Mouse (Mus musculus): ENCODE results near the gene Dnajc15. TPM values are rescaled to one million over a fixed set of nuclear protein-coding genes. Genes with fewer than 3 reads are reported as not detected.

Dnajc15 gene
- total and polyA plus RNA-seq, 2 experiments, result 5.3 to 10.1 TPM

- WGBS, result 89% methylated on average over 6 of the region's 6 CpGs
- Histone ChIP-seq H3K27me3 (ENCODE audit: control insufficient read depth, insufficient read depth, low read length) (no peaks in the 10 kb centered on the region), H3K4me3 (ENCODE audit: insufficient read depth, low read depth, low read length) (no peak overlapping the region), H3K27ac (replicated peaks; ENCODE audit: insufficient read depth, low read depth, low read length) (no peak overlapping the region), H3K4me1 (ENCODE audit: control insufficient read depth, insufficient read depth, low read length) (peaks cover 1% of the 10 kb centered on the region; the same call in 1 of the 2 replicates), H3K79me2 (ENCODE audit: control insufficient read depth, insufficient read depth, low read length) (no peaks in the 10 kb centered on the region), H3K9ac (ENCODE audit: low read depth, low read length) (no peak overlapping the region), H3K36me3 (ENCODE audit: control insufficient read depth, insufficient read depth, low read length) (peaks cover 21% of the 10 kb centered on the region; the same call in 1 of the 2 replicates)
- TF ChIP-seq POLR2A (IDR thresholded peaks at IDR 0.05; ENCODE audit: extremely low read depth, insufficient read depth, low read length) (no peak), CTCF (IDR thresholded peaks at IDR 0.05; ENCODE audit: low read depth, low read length) (no peak)
- DNase-seq (ENCODE audit: extremely low read depth, low read depth, low spot score), result no peak
Measured at GRCm38 (mm10) chr14:77825121-77825520, 49.8 kb downstream of the Dnajc15 start.

GRCm38 (mm10) chr14:77819841-77820240 is 55.1 kb downstream of the Dnajc15 start:
- Histone ChIP-seq H3K9ac (ENCODE audit: low read depth, low read length) (no peak overlapping the region), H3K4me1 (ENCODE audit: control insufficient read depth, insufficient read depth, low read length) (no peaks in the 10 kb centered on the region), H3K27ac (replicated peaks; ENCODE audit: insufficient read depth, low read depth, low read length) (no peak overlapping the region), H3K79me2 (ENCODE audit: control insufficient read depth, insufficient read depth, low read length) (no peaks in the 10 kb centered on the region), H3K4me3 (ENCODE audit: insufficient read depth, low read depth, low read length) (no peak overlapping the region), H3K36me3 (ENCODE audit: control insufficient read depth, insufficient read depth, low read length) (peaks cover 18% of the 10 kb centered on the region; the same call in 1 of the 2 replicates), H3K27me3 (ENCODE audit: control insufficient read depth, insufficient read depth, low read length) (no peaks in the 10 kb centered on the region)
- DNase-seq (ENCODE audit: extremely low read depth, low read depth, low spot score), result no peak
- WGBS, result 92% methylated on average over 3 of the region's 3 CpGs
- TF ChIP-seq CTCF (IDR thresholded peaks at IDR 0.05; ENCODE audit: low read depth, low read length) (no peak), POLR2A (IDR thresholded peaks at IDR 0.05; ENCODE audit: extremely low read depth, insufficient read depth, low read length) (no peak)

GRCm38 (mm10) chr14:77817561-77817960 is 57.4 kb downstream of the Dnajc15 start:
- 88% methylated on average over 6 of the region's 6 CpGs for WGBS
- Histone ChIP-seq H3K9ac (ENCODE audit: low read depth, low read length) (no peak overlapping the region), H3K36me3 (ENCODE audit: control insufficient read depth, insufficient read depth, low read length) (peaks cover 8% of the 10 kb centered on the region; the same call in 1 of the 2 replicates), H3K4me3 (ENCODE audit: insufficient read depth, low read depth, low read length) (no peak overlapping the region), H3K27me3 (ENCODE audit: control insufficient read depth, insufficient read depth, low read length) (no peaks in the 10 kb centered on the region), H3K27ac (replicated peaks; ENCODE audit: insufficient read depth, low read depth, low read length) (no peak overlapping the region), H3K79me2 (ENCODE audit: control insufficient read depth, insufficient read depth, low read length) (no peaks in the 10 kb centered on the region), H3K4me1 (ENCODE audit: control insufficient read depth, insufficient read depth, low read length) (no peaks in the 10 kb centered on the region)
- TF ChIP-seq CTCF (IDR thresholded peaks at IDR 0.05; ENCODE audit: low read depth, low read length), result no peak
- DNase-seq (ENCODE audit: extremely low read depth, low read depth, low spot score), result no peak

DNA sequence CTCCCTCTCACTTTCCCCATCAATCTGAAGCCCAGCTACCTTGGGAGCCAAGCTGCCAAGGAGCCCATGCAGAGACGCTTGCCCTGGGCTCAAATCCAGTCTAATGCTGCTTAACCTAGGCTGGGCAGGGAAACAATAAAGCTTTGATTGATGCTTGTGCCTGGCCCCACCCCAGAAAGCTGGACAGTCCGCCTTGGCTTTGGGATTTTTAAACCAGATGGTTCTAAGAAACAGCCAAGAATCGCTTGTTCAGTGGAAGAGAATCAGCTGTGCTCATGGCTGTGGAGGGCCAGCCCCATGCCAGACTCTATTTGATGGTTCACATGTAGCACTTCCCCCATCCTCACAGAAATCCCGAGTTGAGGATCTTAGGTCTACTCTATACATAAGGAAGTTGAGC is 60.0 kb downstream of the Dnajc15 start:
- no peaks in the 10 kb centered on the region for H3K79me2 ChIP-seq (ENCODE audit: control insufficient read depth, insufficient read depth, low read length)
- H3K9ac ChIP-seq (ENCODE audit: low read depth, low read length), result no peak overlapping the region
- H3K4me1 ChIP-seq (ENCODE audit: control insufficient read depth, insufficient read depth, low read length), result no peaks in the 10 kb centered on the region
- no peak for DNase-seq (ENCODE audit: extremely low read depth, low read depth, low spot score)
- no peaks in the 10 kb centered on the region for H3K36me3 ChIP-seq (ENCODE audit: control insufficient read depth, insufficient read depth, low read length)
- TF ChIP-seq POLR2A (IDR thresholded peaks at IDR 0.05; ENCODE audit: extremely low read depth, insufficient read depth, low read length) (no peak), CTCF (IDR thresholded peaks at IDR 0.05; ENCODE audit: low read depth, low read length) (no peak)
- H3K27me3 ChIP-seq (ENCODE audit: control insufficient read depth, insufficient read depth, low read length), result no peaks in the 10 kb centered on the region
- H3K27ac ChIP-seq (replicated peaks; ENCODE audit: insufficient read depth, low read depth, low read length), result no peak overlapping the region
- 86% methylated on average over 4 of the region's 4 CpGs for WGBS
- H3K4me3 ChIP-seq (ENCODE audit: insufficient read depth, low read depth, low read length), result no peak overlapping the region

DNA sequence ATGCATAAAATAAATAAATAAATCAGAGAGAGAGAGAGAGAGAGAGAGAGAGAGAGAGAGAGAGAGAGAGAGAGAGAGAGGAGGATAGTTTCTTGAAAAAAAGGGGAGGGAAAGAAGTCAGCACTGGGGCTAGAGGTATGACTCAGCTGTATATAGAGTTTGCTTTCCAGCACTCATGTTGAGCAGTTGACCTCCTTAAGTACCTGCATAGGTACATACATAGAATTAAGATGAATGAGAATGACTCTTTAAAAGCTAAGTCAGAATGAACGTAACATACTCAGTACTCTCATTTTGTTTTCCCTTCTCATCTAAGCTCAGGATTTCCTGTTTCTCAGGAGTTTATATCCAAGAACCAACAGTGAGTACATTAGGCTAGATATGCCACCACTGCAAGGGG is 62.0 kb downstream of the Dnajc15 start:
- no peak for DNase-seq (ENCODE audit: extremely low read depth, low read depth, low spot score)
- Histone ChIP-seq H3K4me3 (ENCODE audit: insufficient read depth, low read depth, low read length) (no peak overlapping the region), H3K27ac (replicated peaks; ENCODE audit: insufficient read depth, low read depth, low read length) (no peak overlapping the region), H3K79me2 (ENCODE audit: control insufficient read depth, insufficient read depth, low read length) (no peaks in the 10 kb centered on the region), H3K9ac (ENCODE audit: low read depth, low read length) (no peak overlapping the region), H3K4me1 (ENCODE audit: control insufficient read depth, insufficient read depth, low read length) (no peaks in the 10 kb centered on the region), H3K27me3 (ENCODE audit: control insufficient read depth, insufficient read depth, low read length) (no peaks in the 10 kb centered on the region), H3K36me3 (ENCODE audit: control insufficient read depth, insufficient read depth, low read length) (no peaks in the 10 kb centered on the region)
- no peak for TF ChIP-seq CTCF (IDR thresholded peaks at IDR 0.05; ENCODE audit: low read depth, low read length)
- no peak for TF ChIP-seq POLR2A (IDR thresholded peaks at IDR 0.05; ENCODE audit: extremely low read depth, insufficient read depth, low read length)
- 88% methylated on average over 1 of the region's 1 CpGs for WGBS

GRCm38 (mm10) chr14:77811466-77811865 is 63.5 kb downstream of the Dnajc15 start:
- Histone ChIP-seq H3K36me3 (ENCODE audit: control insufficient read depth, insufficient read depth, low read length) (no peaks in the 10 kb centered on the region), H3K4me3 (ENCODE audit: insufficient read depth, low read depth, low read length) (no peak overlapping the region), H3K79me2 (ENCODE audit: control insufficient read depth, insufficient read depth, low read length) (no peaks in the 10 kb centered on the region), H3K4me1 (ENCODE audit: control insufficient read depth, insufficient read depth, low read length) (no peaks in the 10 kb centered on the region), H3K9ac (ENCODE audit: low read depth, low read length) (no peak overlapping the region), H3K27ac (replicated peaks; ENCODE audit: insufficient read depth, low read depth, low read length) (no peak overlapping the region), H3K27me3 (ENCODE audit: control insufficient read depth, insufficient read depth, low read length) (no peaks in the 10 kb centered on the region)
- no peak for DNase-seq (ENCODE audit: extremely low read depth, low read depth, low spot score)
- 84% methylated on average over 5 of the region's 5 CpGs for WGBS
- no peak for TF ChIP-seq POLR2A (IDR thresholded peaks at IDR 0.05; ENCODE audit: extremely low read depth, insufficient read depth, low read length)
- no peak for TF ChIP-seq CTCF (IDR thresholded peaks at IDR 0.05; ENCODE audit: low read depth, low read length)

Measured in liver, adult 2 months (tissue).